Mouse (Mus musculus): Measurements from ENCODE around the gene Cybrd1. TPM values are rescaled to one million over a fixed set of nuclear protein-coding genes. Genes with fewer than 3 reads are reported as not detected.
A peak's percentile ranks its signal among the peaks of the same experiment; 100 is the strongest.

Cybrd1 gene
- polyA plus RNA-seq, 1 experiment, result 8.3 TPM

GRCm38 (mm10) chr2:71121406-71121805, 3.7 kb downstream of the Cybrd1 start:
- TF ChIP-seq CTCF (IDR thresholded peaks at IDR 0.05; ENCODE audit: insufficient read depth, low read length) (no peak), POLR2A (IDR thresholded peaks at IDR 0.05; ENCODE audit: borderline replicate concordance, extremely low read depth, low read depth, low read length) (no peak)
- Histone ChIP-seq H3K4me3 (replicated peaks; ENCODE audit: extremely low read depth, low read depth, low read length) (no peak overlapping the region), H3K4me1 (ENCODE audit: control insufficient read depth, insufficient read depth, low read length) (peaks cover 6% of the 10 kb centered on the region)
- whole genome bisulfite sequencing, result 29% methylated on average over 5 of the region's 5 CpGs
- DNase-seq, result no peak

GRCm38 (mm10) chr2:71122268-71123029, 4.7 kb downstream of the Cybrd1 start:
- WGBS, result 76% methylated on average over 13 of the region's 13 CpGs
- TF ChIP-seq CTCF (IDR thresholded peaks at IDR 0.05; ENCODE audit: insufficient read depth, low read length), result no peak
- no peak for TF ChIP-seq POLR2A (IDR thresholded peaks at IDR 0.05; ENCODE audit: borderline replicate concordance, extremely low read depth, low read depth, low read length)
- peaks cover 6% of the 10 kb centered on the region for H3K4me1 ChIP-seq (ENCODE audit: control insufficient read depth, insufficient read depth, low read length)
- no peak for DNase-seq
- H3K4me3 ChIP-seq (replicated peaks; ENCODE audit: extremely low read depth, low read depth, low read length), result no peak overlapping the region

- DNase-seq, result no peak
- TF ChIP-seq POLR2A (IDR thresholded peaks at IDR 0.05; ENCODE audit: borderline replicate concordance, extremely low read depth, low read depth, low read length) (no peak), CTCF (IDR thresholded peaks at IDR 0.05; ENCODE audit: insufficient read depth, low read length) (no peak)
- Histone ChIP-seq H3K4me3 (replicated peaks; ENCODE audit: extremely low read depth, low read depth, low read length) (no peak overlapping the region), H3K4me1 (ENCODE audit: control insufficient read depth, insufficient read depth, low read length) (peaks cover 2% of the 10 kb centered on the region; the same call in 1 of the 2 replicates)
- WGBS, result 25% methylated on average over 2 of the region's 2 CpGs
Observed at GRCm38 (mm10) chr2:71123591-71123990, 5.9 kb downstream of the Cybrd1 start.

- H3K4me1 ChIP-seq (ENCODE audit: control insufficient read depth, insufficient read depth, low read length), result peaks cover 2% of the 10 kb centered on the region; the same call in 1 of the 2 replicates
- H3K4me3 ChIP-seq (replicated peaks; ENCODE audit: extremely low read depth, low read depth, low read length), result no peak overlapping the region
- WGBS, result 44% methylated on average over 10 of the region's 10 CpGs
- no peak for DNase-seq
- TF ChIP-seq CTCF (IDR thresholded peaks at IDR 0.05; ENCODE audit: insufficient read depth, low read length), result no peak
- no peak for TF ChIP-seq POLR2A (IDR thresholded peaks at IDR 0.05; ENCODE audit: borderline replicate concordance, extremely low read depth, low read depth, low read length)
Observed at GRCm38 (mm10) chr2:71127779-71128534, 10.2 kb downstream of the Cybrd1 start.

GRCm38 (mm10) chr2:71130366-71130765, 12.6 kb downstream of the Cybrd1 start:
- TF ChIP-seq POLR2A (IDR thresholded peaks at IDR 0.05; ENCODE audit: borderline replicate concordance, extremely low read depth, low read depth, low read length), result no peak
- TF ChIP-seq CTCF (IDR thresholded peaks at IDR 0.05; ENCODE audit: insufficient read depth, low read length), result no peak
- 81% methylated on average over 2 of the region's 2 CpGs for WGBS
- H3K4me3 ChIP-seq (replicated peaks; ENCODE audit: extremely low read depth, low read depth, low read length), result no peak overlapping the region
- H3K4me1 ChIP-seq (ENCODE audit: control insufficient read depth, insufficient read depth, low read length), result no peaks in the 10 kb centered on the region
- DNase-seq, result no peak

GRCm38 (mm10) chr2:71131866-71132496, 14.3 kb downstream of the Cybrd1 start:
- no peaks in the 10 kb centered on the region for H3K4me1 ChIP-seq (ENCODE audit: control insufficient read depth, insufficient read depth, low read length)
- no peak for DNase-seq
- no peak for TF ChIP-seq CTCF (IDR thresholded peaks at IDR 0.05; ENCODE audit: insufficient read depth, low read length)
- no peak for TF ChIP-seq POLR2A (IDR thresholded peaks at IDR 0.05; ENCODE audit: borderline replicate concordance, extremely low read depth, low read depth, low read length)
- WGBS, result 72% methylated on average over 3 of the region's 3 CpGs
- no peak overlapping the region for H3K4me3 ChIP-seq (replicated peaks; ENCODE audit: extremely low read depth, low read depth, low read length)

- no peaks in the 10 kb centered on the region; the same call in 1 of the 2 replicates for H3K4me1 ChIP-seq (ENCODE audit: control insufficient read depth, insufficient read depth, low read length)
- TF ChIP-seq POLR2A (IDR thresholded peaks at IDR 0.05; ENCODE audit: borderline replicate concordance, extremely low read depth, low read depth, low read length), result no peak
- no peak for TF ChIP-seq CTCF (IDR thresholded peaks at IDR 0.05; ENCODE audit: insufficient read depth, low read length)
- WGBS, result 69% methylated on average over 9 of the region's 9 CpGs
Observed at GRCm38 (mm10) chr2:71134041-71134505, 16.4 kb downstream of the Cybrd1 start.

GRCm38 (mm10) chr2:71134836-71135235, 17.1 kb downstream of the Cybrd1 start:
- no peak for DNase-seq
- no peak for TF ChIP-seq CTCF (IDR thresholded peaks at IDR 0.05; ENCODE audit: insufficient read depth, low read length)
- TF ChIP-seq POLR2A (IDR thresholded peaks at IDR 0.05; ENCODE audit: borderline replicate concordance, extremely low read depth, low read depth, low read length), result no peak
- Histone ChIP-seq H3K4me1 (ENCODE audit: control insufficient read depth, insufficient read depth, low read length) (no peaks in the 10 kb centered on the region; the same call in 1 of the 2 replicates), H3K4me3 (replicated peaks; ENCODE audit: extremely low read depth, low read depth, low read length) (no peak overlapping the region)
- 66% methylated on average over 5 of the region's 5 CpGs for WGBS

More at GRCm38 (mm10) chr2:71134041-71134505, 16.4 kb downstream of the Cybrd1 start:
- no peak overlapping the region for H3K4me3 ChIP-seq (replicated peaks; ENCODE audit: extremely low read depth, low read depth, low read length)
- DNase-seq, result peak; percentile 25

GRCm38 (mm10) chr2:71140622-71141021, 22.9 kb downstream of the Cybrd1 start:
- no peak for TF ChIP-seq POLR2A (IDR thresholded peaks at IDR 0.05; ENCODE audit: borderline replicate concordance, extremely low read depth, low read depth, low read length)
- no peak for TF ChIP-seq CTCF (IDR thresholded peaks at IDR 0.05; ENCODE audit: insufficient read depth, low read length)
- Histone ChIP-seq H3K4me1 (ENCODE audit: control insufficient read depth, insufficient read depth, low read length) (no peaks in the 10 kb centered on the region; the same call in 1 of the 2 replicates), H3K4me3 (replicated peaks; ENCODE audit: extremely low read depth, low read depth, low read length) (no peak overlapping the region)
- no peak for DNase-seq
- WGBS, result 83% methylated on average over 4 of the region's 4 CpGs
